Mouse (Mus musculus) liver, embryonic 14.5 days (tissue): ENCODE measurements around the gene Btbd9. TPM values are rescaled to one million over a fixed set of nuclear protein-coding genes. Genes with fewer than 3 reads are reported as not detected.

ENCODE experiments used
- ATAC-seq: fragments of 200-750 bp; cut with Nextera tagmentation; 2 replicates; pipeline ENCODE4 v1.8.0; 2017; ENCODE audit warnings: moderate number of reproducible peaks, mild to moderate bottlenecking, moderate library complexity; ENCODE audit not compliant: insufficient read depth
- DNase-seq, 3 experiments: peaks; one replicate each; pipeline ENCODE4 v3.0.0-alpha.2; 2012 to 2013; ENCODE audit warnings: low read depth in 3 of 3, low spot score in 3 of 3
- H3K27ac ChIP-seq: fragments of 300-500 bp; sonication (generic); 2 replicates; pipeline ENCODE4 v1.5.1; 2014; ENCODE audit warnings: moderate library complexity, mild to moderate bottlenecking, control low read depth, inconsistent platforms
- H3K27me3 ChIP-seq: fragments of 300-500 bp; sonication (generic); 2 replicates; pipeline ENCODE4 v1.6.1; 2014; ENCODE audit warnings: mild to moderate bottlenecking, low read length, moderate library complexity; ENCODE audit not compliant: control insufficient read depth, insufficient read depth
- H3K36me3 ChIP-seq: fragments of 300-500 bp; sonication (generic); replicated peaks from 2 replicates; pipeline ENCODE4 v1.6.1; 2014; ENCODE audit warnings: low read depth; ENCODE audit not compliant: control insufficient read depth, insufficient read depth
- H3K4me1 ChIP-seq, 2 experiments: fragments of 200-500 bp in 1 of 2; fragments of 300-500 bp in 1 of 2; sonication (generic) in 1 of 2; replicated peaks; 2 replicates each; pipeline ENCODE4 v1.6.1; 2012 to 2014; ENCODE audit warnings: antibody characterized with exemption in 1 of 2, inconsistent platforms in 1 of 2, low read length in 1 of 2; ENCODE audit not compliant: control insufficient read depth in 2 of 2, insufficient read depth in 2 of 2
- H3K4me2 ChIP-seq: fragments of 300-500 bp; sonication (generic); 2 replicates; pipeline ENCODE4 v1.6.1; 2014; ENCODE audit warnings: low read depth, mild to moderate bottlenecking, control low read depth, moderate library complexity
- H3K4me3 ChIP-seq, 2 experiments: fragments of 200-500 bp in 1 of 2; fragments of 300-500 bp in 1 of 2; sonication (generic) in 1 of 2; 2 replicates each; pipeline ENCODE4 v1.5.1; 2012 to 2014; ENCODE audit warnings: low read depth in 2 of 2, low read length in 2 of 2, mild to moderate bottlenecking in 2 of 2, control low read depth in 1 of 2, inconsistent platforms in 1 of 2, moderate library complexity in 1 of 2; ENCODE audit not compliant: insufficient read depth in 1 of 2
- H3K9ac ChIP-seq: fragments of 300-500 bp; sonication (generic); replicated peaks from 2 replicates; pipeline ENCODE4 v1.6.1; 2014; ENCODE audit warnings: mild to moderate bottlenecking, control low read depth, moderate library complexity
- H3K9me3 ChIP-seq: fragments of 300-500 bp; sonication (generic); 2 replicates; pipeline ENCODE4 v1.6.1; 2016; ENCODE audit warnings: low read length, mixed read lengths; ENCODE audit not compliant: control insufficient read depth
- CTCF ChIP-seq: IDR thresholded peaks from 2 replicates; pipeline ENCODE4 v1.5.1; 2016; ENCODE audit warnings: antibody characterized with exemption, low read depth, control low read depth
- EP300 ChIP-seq: IDR thresholded peaks from 2 replicates; pipeline ENCODE4 v1.6.1; 2016; ENCODE audit warnings: antibody characterized with exemption, low read depth
- WGBS: fragments of 180-500 bp; shearing (Covaris S2); extraction: QIAGEN DNeasy Blood & Tissue Kit; methylation state at CpG from one replicate; pipeline ENCODE4 v1.1.7; 2014; ENCODE audit not compliant: insufficient replicate concordance; 5-methylcytosine and 5-hydroxymethylcytosine counted together
- polyA plus RNA-seq, 2 experiments: library from polyadenylated mRNA; depleted of rRNA in 1 of 2; stranded (reverse) in 1 of 2; unstranded in 1 of 2; fragments of >200 nt; fragmentation: Nextera tagmentation in 1 of 2; extraction: Ambion mirVana in 1 of 2; gene quantifications; 2 replicates each; pipeline versions ENCODE4 v1.2.1 to v1.2.3; 2012 to 2014

The Btbd9 gene
- polyA plus RNA-seq, 2 experiments: 2.7 to 9.6 TPM

GRCm38 (mm10) chr17:30607909-30608495 lies 31.7 kb upstream of the Btbd9 start:
- DNase-seq (no peak), ATAC-seq (no peak)
- Histone ChIP-seq H3K9me3 (no peaks in the 10 kb centered on the region), H3K4me3 (no peak overlapping the region), H3K27ac (no peak overlapping the region), H3K4me1 (peaks cover 26 to 38% of the 10 kb centered on the region in 2 experiments), H3K4me2 (no peak overlapping the region), H3K9ac (no peak overlapping the region), H3K36me3 (peaks cover 20% of the 10 kb centered on the region), H3K27me3 (no peaks in the 10 kb centered on the region)
- TF ChIP-seq EP300: no peak
- no peak for TF ChIP-seq CTCF
- WGBS: 86% methylated on average over 8 of the region's 8 CpGs

GRCm38 (mm10) chr17:30607330-30607729 lies 31.0 kb upstream of the Btbd9 start:
- H3K27me3 ChIP-seq: no peaks in the 10 kb centered on the region
- no peak overlapping the region for H3K4me3 ChIP-seq
- no peak overlapping the region for H3K27ac ChIP-seq
- WGBS: 84% methylated on average over 7 of the region's 7 CpGs
- no peak for ATAC-seq
- H3K4me1 ChIP-seq: peaks cover 22 to 36% of the 10 kb centered on the region in 2 experiments
- no peaks in the 10 kb centered on the region for H3K9me3 ChIP-seq
- H3K9ac ChIP-seq: no peak overlapping the region
- TF ChIP-seq EP300: no peak
- no peak for TF ChIP-seq CTCF
- DNase-seq: no peak
- no peak overlapping the region for H3K4me2 ChIP-seq
- H3K36me3 ChIP-seq: peaks cover 27% of the 10 kb centered on the region

GRCm38 (mm10) chr17:30606634-30607081 lies 30.4 kb upstream of the Btbd9 start:
- 85% methylated on average over 8 of the region's 8 CpGs for WGBS
- DNase-seq (no peak), ATAC-seq (no peak)
- no peak overlapping the region for H3K27ac ChIP-seq
- H3K4me2 ChIP-seq: no peak overlapping the region
- no peak overlapping the region for H3K4me3 ChIP-seq
- H3K27me3 ChIP-seq: no peaks in the 10 kb centered on the region
- H3K36me3 ChIP-seq: peaks cover 34% of the 10 kb centered on the region
- peaks cover 22 to 36% of the 10 kb centered on the region in 2 experiments for H3K4me1 ChIP-seq
- TF ChIP-seq CTCF (no peak), EP300 (no peak)
- H3K9ac ChIP-seq: no peak overlapping the region
- no peaks in the 10 kb centered on the region for H3K9me3 ChIP-seq

GRCm38 (mm10) chr17:30606206-30606605 lies 29.9 kb upstream of the Btbd9 start:
- no peak overlapping the region for H3K4me2 ChIP-seq
- no peaks in the 10 kb centered on the region for H3K9me3 ChIP-seq
- 83% methylated on average over 11 of the region's 11 CpGs for WGBS
- no peak overlapping the region for H3K9ac ChIP-seq
- no peak for ATAC-seq
- no peak overlapping the region for H3K4me3 ChIP-seq
- TF ChIP-seq CTCF (no peak), EP300 (no peak)
- H3K36me3 ChIP-seq: peaks cover 38% of the 10 kb centered on the region
- DNase-seq: no peak
- peaks cover 22 to 33% of the 10 kb centered on the region in 2 experiments for H3K4me1 ChIP-seq
- H3K27ac ChIP-seq: no peak overlapping the region
- H3K27me3 ChIP-seq: no peaks in the 10 kb centered on the region

GRCm38 (mm10) chr17:30605001-30605400 lies 28.7 kb upstream of the Btbd9 start:
- DNase-seq (no peak), ATAC-seq (no peak)
- no peak overlapping the region for H3K9ac ChIP-seq
- no peaks in the 10 kb centered on the region for H3K27me3 ChIP-seq
- WGBS: 84% methylated on average over 5 of the region's 5 CpGs
- H3K27ac ChIP-seq: no peak overlapping the region
- no peak overlapping the region for H3K4me2 ChIP-seq
- no peak for TF ChIP-seq CTCF
- TF ChIP-seq EP300: no peak
- H3K9me3 ChIP-seq: no peaks in the 10 kb centered on the region
- H3K36me3 ChIP-seq: peaks cover 48% of the 10 kb centered on the region
- no peak overlapping the region for H3K4me3 ChIP-seq
- peaks cover 14 to 22% of the 10 kb centered on the region in 2 experiments for H3K4me1 ChIP-seq
